Mouse (Mus musculus) embryonic facial prominence, embryonic 11.5 days (tissue): ENCODE data around the gene Gm12789. TPM values are rescaled to one million over a fixed set of nuclear protein-coding genes. Genes with fewer than 3 reads are reported as not detected.

Experiments
- polyA plus RNA-seq: library from polyadenylated mRNA; unstranded; fragments of >200 nt; fragmentation: Nextera tagmentation; extraction: Ambion mirVana; gene quantifications from 2 replicates; pipeline ENCODE4 v1.2.1, GENCODE M21; 2014

Gene Gm12789
- polyA plus RNA-seq, 1 experiment from 2014 or later = not detected

Other genes starting within 250 kb of the Gm12789 start
- not detected in 2 replicates for gene B020004J07Rik, start 142.6 kb upstream of the Gm12789 start, polyA plus RNA-seq
- not detected in 2 replicates for gene C130073F10Rik, start 92.8 kb upstream of the Gm12789 start, polyA plus RNA-seq
- not detected in 2 replicates for gene Gm12800, start 77.5 kb upstream of the Gm12789 start, polyA plus RNA-seq
- gene Gm12794, start 46.2 kb upstream of the Gm12789 start, polyA plus RNA-seq = not detected in 2 replicates
- not detected in 2 replicates for gene Gm12790, start 5.6 kb upstream of the Gm12789 start, polyA plus RNA-seq
- 10.3 and 11.4 TPM in 2 replicates for gene Pde4b, start 100.9 kb downstream of the Gm12789 start, polyA plus RNA-seq